Mouse (Mus musculus) E14TG2a.4 (cell line): ENCODE measurements around the gene Maco1.
"Not testable (repeated sequence)": the region's sequence is repeated elsewhere in the genome, so short reads cannot be mapped to it uniquely, and the experiment has no call there.

Experiments used
- CTCF ChIP-seq: conservative IDR thresholded peaks from 2 replicates; pipeline ENCODE4 v1.5.1; 2014; ENCODE audit warnings: low read length
- NANOG ChIP-seq: IDR thresholded peaks from 2 replicates; pipeline ENCODE4 v1.6.1; 2014; ENCODE audit warnings: borderline replicate concordance, low read length, mixed read lengths
- POU5F1 ChIP-seq: IDR thresholded peaks from 2 replicates; pipeline ENCODE4 v1.6.1; 2014; ENCODE audit warnings: low read length, borderline replicate concordance

GRCm38 (mm10) chr4:134825864-134826263 is 27.3 kb downstream of the Maco1 start:
- TF ChIP-seq CTCF, NANOG, POU5F1: not testable (repeated sequence)
